8 mouse cellular contexts compared by ENCODE assay signal in the genomic region with DNA sequence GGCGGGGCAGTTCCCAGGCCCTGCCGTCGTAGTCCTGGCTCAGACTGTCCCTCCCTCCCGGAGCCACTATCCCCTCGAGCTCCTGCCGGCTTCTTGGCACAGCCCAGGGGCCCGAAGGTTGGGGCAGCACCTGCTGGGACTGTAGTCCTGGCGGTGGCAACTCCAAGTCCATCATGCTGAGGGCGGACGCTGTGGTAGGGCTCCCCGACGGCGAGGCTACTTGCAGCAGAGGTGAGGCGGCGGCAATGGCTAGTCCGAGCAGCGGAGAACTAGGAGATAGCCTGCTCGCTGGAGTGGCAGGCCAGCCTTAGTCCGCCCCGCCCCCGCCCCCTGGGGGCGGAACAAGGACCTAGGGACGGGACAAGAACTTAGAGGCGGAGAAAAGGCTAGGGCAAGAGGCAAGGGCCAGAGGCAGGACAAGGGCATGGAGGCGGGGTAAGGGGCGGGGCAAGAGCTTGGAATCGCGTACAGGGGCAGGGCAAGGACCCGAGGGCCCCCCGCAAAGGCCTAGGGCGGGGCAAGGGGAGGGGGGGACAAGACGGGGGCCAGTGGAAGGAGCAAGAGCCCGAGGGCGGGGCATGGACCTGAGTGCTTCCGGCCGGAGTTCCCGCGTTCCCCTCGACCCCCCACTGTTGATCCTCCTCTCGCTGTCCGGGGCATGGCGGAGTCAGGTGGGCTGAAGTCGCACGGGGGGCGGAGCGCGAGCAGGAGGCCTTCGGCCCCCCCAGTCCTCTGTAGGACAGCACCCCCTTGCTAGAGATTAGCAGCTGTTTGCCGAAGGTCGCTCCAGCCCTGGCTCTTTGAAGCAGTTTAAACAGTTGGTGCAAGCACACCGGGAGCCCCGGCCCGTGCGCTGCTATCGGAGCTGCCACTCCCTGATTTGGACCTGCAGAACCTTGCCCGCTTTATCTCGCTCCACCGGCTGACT. TPM values are rescaled to one million over a fixed set of nuclear protein-coding genes. Genes with fewer than 3 reads are reported as not detected.
DNase-seq lines count a peak whose midpoint lies in the region; ATAC-seq and TF ChIP-seq lines count a peak whose summit lies in the region.

TSS of gene Nfe2l2 (minus strand) at position 408 of the 928 bp plus-strand sequence.

- TF ChIP-seq CTCF in heart, adult 2 months (IDR thresholded peaks at IDR 0.05): peak; percentile 45

- peak within 1 kb of the TSS; percentile 86 for H3K9ac ChIP-seq in embryonic facial prominence, embryonic 14.5 days (ENCODE audit: low read depth, low read length)
- peak within 1 kb of the TSS; percentile 91 for H3K9ac ChIP-seq in heart, adult 2 months (ENCODE audit: low read depth, low read length)
- peak within 1 kb of the TSS; percentile 84 for H3K9ac ChIP-seq in limb, embryonic 13.5 days
- H3K9ac ChIP-seq in midbrain, embryonic 16.5 days (ENCODE audit: low read depth, low read length): peak within 1 kb of the TSS; percentile 67

- peak within 1 kb of the TSS; percentile 98 for H3K27ac ChIP-seq in embryonic facial prominence, embryonic 14.5 days (replicated peaks; ENCODE audit: low read depth, low read length)
- H3K27ac ChIP-seq in heart, adult 2 months: peak within 1 kb of the TSS; percentile 100
- H3K27ac ChIP-seq in limb, embryonic 13.5 days: peak within 1 kb of the TSS; percentile 95
- peak within 1 kb of the TSS; percentile 67 for H3K27ac ChIP-seq in midbrain, embryonic 16.5 days (ENCODE audit: low read length)

- WGBS in embryonic facial prominence, embryonic 14.5 days: under 1% methylated on average over 26 of the region's 58 CpGs
- under 1% methylated on average over 58 of the region's 58 CpGs for WGBS in heart, adult 2 months
- WGBS in limb, embryonic 13.5 days: 0% methylated on average over 58 of the region's 58 CpGs
- WGBS in midbrain, embryonic 16.5 days: under 1% methylated on average over 58 of the region's 58 CpGs

- no peaks in the 10 kb centered on the region for H3K27me3 ChIP-seq in embryonic facial prominence, embryonic 14.5 days (replicated peaks; ENCODE audit: control insufficient read depth, insufficient read depth, low read length)
- H3K27me3 ChIP-seq in heart, adult 2 months (ENCODE audit: control insufficient read depth, insufficient read depth, low read length): no peaks in the 10 kb centered on the region
- no peaks in the 10 kb centered on the region for H3K27me3 ChIP-seq in limb, embryonic 13.5 days
- peaks cover 5% of the 10 kb centered on the region; the same call in 1 of the 2 replicates for H3K27me3 ChIP-seq in midbrain, embryonic 16.5 days (ENCODE audit: control insufficient read depth, insufficient read depth, low read depth, low read length)

- peak within 1 kb of the TSS; percentile 70 for H3K4me2 ChIP-seq in embryonic facial prominence, embryonic 14.5 days (ENCODE audit: low read depth, low read length)
- H3K4me2 ChIP-seq in limb, embryonic 13.5 days (replicated peaks): peak within 1 kb of the TSS; percentile 80
- peak within 1 kb of the TSS; percentile 72 for H3K4me2 ChIP-seq in midbrain, embryonic 16.5 days (ENCODE audit: low read length)

- H3K79me2 ChIP-seq in heart, adult 2 months (replicated peaks; ENCODE audit: control insufficient read depth, insufficient read depth, low read length): peaks cover 4% of the 10 kb centered on the region; the same call in 1 of the 2 replicates

- peak; percentile 98 for DNase-seq in 3T3-L1 (ENCODE audit: low read depth, low spot score)
- peak; percentile 95 to 98 for DNase-seq in adrenal gland, postnatal 4 days (ENCODE audit: low spot score in 2 of 2)
- DNase-seq in embryonic facial prominence, embryonic 14.5 days (ENCODE audit: low spot score): peak; percentile 97
- DNase-seq in heart, adult 2 months: peak; percentile 99 to 100
- peak; percentile 100 for DNase-seq in kidney, adult 8-10 months
- DNase-seq in spleen, postnatal 10 days (ENCODE audit: low spot score in 2 of 2): peak; percentile 97 to 100

- TF ChIP-seq POLR2A in heart, adult 2 months (IDR thresholded peaks at IDR 0.05; ENCODE audit: insufficient read depth, low read depth, low read length): peak; percentile 99

- peaks cover 2% of the 10 kb centered on the region for H3K9me3 ChIP-seq in embryonic facial prominence, embryonic 14.5 days (ENCODE audit: control insufficient read depth, low read length)
- no peaks in the 10 kb centered on the region for H3K9me3 ChIP-seq in limb, embryonic 13.5 days
- H3K9me3 ChIP-seq in midbrain, embryonic 16.5 days (replicated peaks; ENCODE audit: control insufficient read depth, low read length, poor library complexity, severe bottlenecking): no peaks in the 10 kb centered on the region

- intact Hi-C loops in heart, adult 2 months (cut with DNase I): loop anchor here (2.0 to 10.0 kb wide), 3 partner anchors 26 to 100 kb away; no protein-coding TSS in a partner anchor

- H3K4me3 ChIP-seq in embryonic facial prominence, embryonic 14.5 days (ENCODE audit: low read depth, low read length): peak within 1 kb of the TSS; percentile 77
- peak within 1 kb of the TSS; percentile 98 for H3K4me3 ChIP-seq in heart, adult 2 months
- peak within 1 kb of the TSS; percentile 60 for H3K4me3 ChIP-seq in limb, embryonic 13.5 days
- peak within 1 kb of the TSS; percentile 50 for H3K4me3 ChIP-seq in midbrain, embryonic 16.5 days (ENCODE audit: low read depth, low read length)

- H3K4me1 ChIP-seq in embryonic facial prominence, embryonic 14.5 days (ENCODE audit: control insufficient read depth, insufficient read depth, low read length): peaks cover 12% of the 10 kb centered on the region
- peaks cover 9% of the 10 kb centered on the region for H3K4me1 ChIP-seq in heart, adult 2 months (ENCODE audit: control insufficient read depth, insufficient read depth, low read length)
- H3K4me1 ChIP-seq in limb, embryonic 13.5 days: peaks cover 34% of the 10 kb centered on the region
- peaks cover 9% of the 10 kb centered on the region; the same call in 1 of the 2 replicates for H3K4me1 ChIP-seq in midbrain, embryonic 16.5 days (ENCODE audit: control insufficient read depth, insufficient read depth, low read length)

- no peaks in the 10 kb centered on the region for H3K36me3 ChIP-seq in embryonic facial prominence, embryonic 14.5 days (ENCODE audit: control insufficient read depth, insufficient read depth, low read length)
- H3K36me3 ChIP-seq in heart, adult 2 months (ENCODE audit: control insufficient read depth, insufficient read depth, low read length): peaks cover 22% of the 10 kb centered on the region
- H3K36me3 ChIP-seq in limb, embryonic 13.5 days: peaks cover 2% of the 10 kb centered on the region; the same call in 1 of the 2 replicates
- no peaks in the 10 kb centered on the region for H3K36me3 ChIP-seq in midbrain, embryonic 16.5 days (ENCODE audit: control insufficient read depth, insufficient read depth, low read length)

- peak; percentile 91 for ATAC-seq in embryonic facial prominence, embryonic 14.5 days (ENCODE audit: low read depth)
- ATAC-seq in limb, embryonic 13.5 days (ENCODE audit: low FRiP score, low read depth): peak; percentile 89
- peak; percentile 84 for ATAC-seq in midbrain, embryonic 16.5 days

- TF ChIP-seq EP300 in heart, adult 2 months (IDR thresholded peaks at IDR 0.05; ENCODE audit: insufficient read depth, low read depth, low read length): peak; percentile 11; the same call in 1 of the 2 replicates

RNA-seq across cellular contexts. Expression of gene Nfe2l2, which starts in this region (rescaled TPM):
- total RNA-seq in adrenal gland, postnatal 4 days (2021): 10 to 100 TPM; 71.3 to 80.4 TPM
- 48.9 and 52.9 TPM in 2 replicates for polyA plus RNA-seq in embryonic facial prominence, embryonic 14.5 days (2014; fragmentation: Nextera tagmentation; extraction: Ambion mirVana)
- total RNA-seq in heart, adult 2 months (2021): 10 to 100 TPM; 56.2 to 67.1 TPM
- polyA plus RNA-seq in heart, adult 2 months (2012; rRNA removed): 36.5 and 52.4 TPM in 2 replicates
- polyA plus RNA-seq in limb, embryonic 13.5 days (2015; fragmentation: Nextera tagmentation; extraction: Ambion mirVana): 32.7 and 34.1 TPM in 2 replicates
- polyA plus RNA-seq in midbrain, embryonic 16.5 days (2015; fragmentation: Nextera tagmentation; extraction: Ambion mirVana): 9.3 and 9.8 TPM in 2 replicates

Comparison
In these comparisons a context has a peak if more than half of its experiments do, and no peak if none do; other contexts are left out.
1. Peak in every context shown above with its lines: DNase-seq, ATAC-seq, H3K4me3 ChIP-seq and H3K27ac ChIP-seq.